Mouse (Mus musculus): ENCODE measurements around the gene Sept1. TPM values are rescaled to one million over a fixed set of nuclear protein-coding genes. Genes with fewer than 3 reads are reported as not detected.
A peak's percentile ranks its signal among the peaks of the same experiment; 100 is the strongest.

The Sept1 gene
- polyA plus RNA-seq, 1 experiment from 2014 or later, result 39.7 TPM

- H3K27me3 ChIP-seq, result peaks cover 12% of the 10 kb centered on the region; the same call in 1 of the 2 replicates
- no peaks in the 10 kb centered on the region for H3K36me3 ChIP-seq
- peak overlapping the region; percentile 49 for H3K4me2 ChIP-seq (replicated peaks)
- peak overlapping the region; percentile 29 for H3K4me3 ChIP-seq
- 0 out of 2 replicates have a peak overlapping the region, but pooled peaks have one; percentile 11 for H3K27ac ChIP-seq
- peak; percentile 12; the same call in 1 of the 2 replicates for ATAC-seq (ENCODE audit: insufficient number of reproducible peaks, insufficient read depth, low FRiP score, low TSS enrichment)
- peak overlapping the region; percentile 49; the same call in 1 of the 2 replicates for H3K9ac ChIP-seq
- peaks cover 5% of the 10 kb centered on the region; the same call in 1 of the 2 replicates for H3K4me1 ChIP-seq
- H3K9me3 ChIP-seq, result no peaks in the 10 kb centered on the region
- WGBS, result 22% methylated on average over 33 of the region's 33 CpGs
These were observed 17.7 kb downstream of the Sept1 start for GRCm38 (mm10) chr7:127214981-127215871.

- H3K4me3 ChIP-seq, result peak overlapping the region; percentile 29; the same call in 1 of the 2 replicates
- H3K4me1 ChIP-seq, result peaks cover 5% of the 10 kb centered on the region; the same call in 1 of the 2 replicates
- H3K27ac ChIP-seq, result no peak overlapping the region
- H3K36me3 ChIP-seq, result no peaks in the 10 kb centered on the region
- no peaks in the 10 kb centered on the region for H3K9me3 ChIP-seq
- WGBS, result 21% methylated on average over 21 of the region's 21 CpGs
- H3K27me3 ChIP-seq, result peaks cover 12% of the 10 kb centered on the region; the same call in 1 of the 2 replicates
- peak overlapping the region; percentile 49 for H3K4me2 ChIP-seq (replicated peaks)
- H3K9ac ChIP-seq, result peak overlapping the region; percentile 49
- ATAC-seq (ENCODE audit: insufficient number of reproducible peaks, insufficient read depth, low FRiP score, low TSS enrichment), result no peak
These were observed 18.4 kb downstream of the Sept1 start for GRCm38 (mm10) chr7:127214521-127214920.

- Histone ChIP-seq H3K9me3 (no peaks in the 10 kb centered on the region), H3K36me3 (no peaks in the 10 kb centered on the region), H3K4me2 (replicated peaks) (peak overlapping the region; percentile 49; the same call in 1 of the 2 replicates), H3K27ac (no peak overlapping the region), H3K27me3 (peaks cover 12% of the 10 kb centered on the region; the same call in 1 of the 2 replicates), H3K4me3 (peak overlapping the region; percentile 29; the same call in 1 of the 2 replicates), H3K4me1 (peaks cover 5% of the 10 kb centered on the region; the same call in 1 of the 2 replicates), H3K9ac (no peak overlapping the region)
- 45% methylated on average over 12 of the region's 12 CpGs for WGBS
- ATAC-seq (ENCODE audit: insufficient number of reproducible peaks, insufficient read depth, low FRiP score, low TSS enrichment), result no peak
These were observed 19.0 kb downstream of the Sept1 start for GRCm38 (mm10) chr7:127213930-127214329.

- no peak overlapping the region for H3K4me2 ChIP-seq (replicated peaks)
- no peak for ATAC-seq (ENCODE audit: insufficient number of reproducible peaks, insufficient read depth, low FRiP score, low TSS enrichment)
- 49% methylated on average over 7 of the region's 7 CpGs for WGBS
- no peak overlapping the region for H3K9ac ChIP-seq
- no peaks in the 10 kb centered on the region for H3K36me3 ChIP-seq
- H3K9me3 ChIP-seq, result no peaks in the 10 kb centered on the region
- H3K4me3 ChIP-seq, result no peak overlapping the region
- H3K27me3 ChIP-seq, result peaks cover 12% of the 10 kb centered on the region; the same call in 1 of the 2 replicates
- H3K4me1 ChIP-seq, result peaks cover 5% of the 10 kb centered on the region; the same call in 1 of the 2 replicates
- no peak overlapping the region for H3K27ac ChIP-seq
These were observed 19.4 kb downstream of the Sept1 start for GRCm38 (mm10) chr7:127213485-127213884.

- no peaks in the 10 kb centered on the region for H3K36me3 ChIP-seq
- peaks cover 12% of the 10 kb centered on the region; the same call in 1 of the 2 replicates for H3K27me3 ChIP-seq
- H3K9ac ChIP-seq, result no peak overlapping the region
- H3K4me3 ChIP-seq, result no peak overlapping the region
- H3K4me1 ChIP-seq, result peaks cover 5% of the 10 kb centered on the region; the same call in 1 of the 2 replicates
- no peaks in the 10 kb centered on the region for H3K9me3 ChIP-seq
- H3K4me2 ChIP-seq (replicated peaks), result no peak overlapping the region
- H3K27ac ChIP-seq, result no peak overlapping the region
- 89% methylated on average over 12 of the region's 12 CpGs for WGBS
- ATAC-seq (ENCODE audit: insufficient number of reproducible peaks, insufficient read depth, low FRiP score, low TSS enrichment), result no peak
These were observed 20.3 kb downstream of the Sept1 start for GRCm38 (mm10) chr7:127212432-127213250.

- ATAC-seq (ENCODE audit: insufficient number of reproducible peaks, insufficient read depth, low FRiP score, low TSS enrichment), result no peak
- no peak overlapping the region for H3K9ac ChIP-seq
These were observed 21.8 kb downstream of the Sept1 start for GRCm38 (mm10) chr7:127211014-127211745.

GRCm38 (mm10) chr7:127210266-127210665, 22.7 kb downstream of the Sept1 start:
- no peak for ATAC-seq (ENCODE audit: insufficient number of reproducible peaks, insufficient read depth, low FRiP score, low TSS enrichment)
- WGBS, result 87% methylated on average over 4 of the region's 4 CpGs
- Histone ChIP-seq H3K9me3 (no peaks in the 10 kb centered on the region), H3K4me2 (replicated peaks) (no peak overlapping the region), H3K36me3 (no peaks in the 10 kb centered on the region), H3K27me3 (peaks cover 12% of the 10 kb centered on the region; the same call in 1 of the 2 replicates), H3K9ac (no peak overlapping the region), H3K4me3 (no peak overlapping the region), H3K4me1 (peaks cover 18% of the 10 kb centered on the region), H3K27ac (no peak overlapping the region)

More at GRCm38 (mm10) chr7:127211014-127211745, 21.8 kb downstream of the Sept1 start:
- no peaks in the 10 kb centered on the region for H3K36me3 ChIP-seq
- H3K4me1 ChIP-seq, result peaks cover 15% of the 10 kb centered on the region
- WGBS, result 71% methylated on average over 5 of the region's 5 CpGs
- peaks cover 12% of the 10 kb centered on the region; the same call in 1 of the 2 replicates for H3K27me3 ChIP-seq
- no peak overlapping the region for H3K4me2 ChIP-seq (replicated peaks)
- no peak overlapping the region for H3K27ac ChIP-seq
- no peaks in the 10 kb centered on the region for H3K9me3 ChIP-seq
- H3K4me3 ChIP-seq, result no peak overlapping the region

GRCm38 (mm10) chr7:127209851-127210250, 23.1 kb downstream of the Sept1 start:
- peaks cover 18% of the 10 kb centered on the region for H3K4me1 ChIP-seq

GRCm38 (mm10) chr7:127208553-127209438, 24.1 kb downstream of the Sept1 start, which contains the start of gene Mylpf:
Gene Mylpf, plus strand, starts transcription at chr7:127208890.
- under 1% methylated on average over 34 of the region's 44 CpGs for WGBS

More at GRCm38 (mm10) chr7:127209851-127210250, 23.1 kb downstream of the Sept1 start:
- Histone ChIP-seq H3K27me3 (peaks cover 12% of the 10 kb centered on the region; the same call in 1 of the 2 replicates), H3K36me3 (0 out of 2 replicates have a peak, but pooled peaks cover 3% of the 10 kb centered on the region), H3K4me3 (no peak overlapping the region), H3K4me2 (replicated peaks) (peak overlapping the region; percentile 59), H3K9me3 (no peaks in the 10 kb centered on the region), H3K27ac (0 out of 2 replicates have a peak overlapping the region, but pooled peaks have one; percentile 25), H3K9ac (no peak overlapping the region)
- ATAC-seq (ENCODE audit: insufficient number of reproducible peaks, insufficient read depth, low FRiP score, low TSS enrichment), result no peak
- 79% methylated on average over 5 of the region's 5 CpGs for WGBS

GRCm38 (mm10) chr7:127208295-127208552, 24.7 kb downstream of the Sept1 start, which contains the start of gene Tbc1d10b:
Gene Tbc1d10b, minus strand, starts transcription at chr7:127208468.
- H3K4me2 ChIP-seq (replicated peaks), result peak within 1 kb of the TSS; percentile 99
- no peak for ATAC-seq (ENCODE audit: insufficient number of reproducible peaks, insufficient read depth, low FRiP score, low TSS enrichment)
- H3K36me3 ChIP-seq, result peaks cover 11% of the 10 kb centered on the region
- WGBS, result 2% methylated on average over 24 of the region's 44 CpGs
- no peaks in the 10 kb centered on the region for H3K9me3 ChIP-seq
- no peaks in the 10 kb centered on the region for H3K27me3 ChIP-seq
- peak within 1 kb of the TSS; percentile 83 for H3K4me3 ChIP-seq
- H3K27ac ChIP-seq, result peak within 1 kb of the TSS; percentile 88
- peak within 1 kb of the TSS; percentile 97 for H3K9ac ChIP-seq
- peaks cover 17% of the 10 kb centered on the region for H3K4me1 ChIP-seq

More at GRCm38 (mm10) chr7:127208553-127209438, 24.1 kb downstream of the Sept1 start, which contains the start of gene Mylpf:
- Histone ChIP-seq H3K27me3 (0 out of 2 replicates have a peak, but pooled peaks cover 3% of the 10 kb centered on the region), H3K27ac (peak within 1 kb of the TSS; percentile 88), H3K36me3 (peaks cover 6% of the 10 kb centered on the region), H3K4me1 (peaks cover 17% of the 10 kb centered on the region), H3K4me2 (replicated peaks) (peak within 1 kb of the TSS; percentile 99), H3K9ac (peak within 1 kb of the TSS; percentile 97), H3K4me3 (peak within 1 kb of the TSS; percentile 83), H3K9me3 (no peaks in the 10 kb centered on the region)
- peak; percentile 96 for ATAC-seq (ENCODE audit: insufficient number of reproducible peaks, insufficient read depth, low FRiP score, low TSS enrichment)
